Mouse (Mus musculus): ENCODE data around the gene Chst11. TPM values are rescaled to one million over a fixed set of nuclear protein-coding genes. Genes with fewer than 3 reads are reported as not detected.
A peak's percentile ranks its signal among the peaks of the same experiment; 100 is the strongest.

Gene Chst11
- polyA plus RNA-seq, 1 experiment from 2014 or later, result 1.5 TPM

GRCm38 (mm10) chr10:83019497-83020270, 34.4 kb downstream of the Chst11 start:
- Histone ChIP-seq H3K4me3 (no peak overlapping the region), H3K4me1 (peaks cover 27% of the 10 kb centered on the region), H3K27ac (0 out of 2 replicates have a peak overlapping the region, but pooled peaks have one; percentile 17), H3K27me3 (ENCODE audit: low read depth, poor library complexity, severe bottlenecking) (peaks cover 4% of the 10 kb centered on the region; the same call in 1 of the 2 replicates), H3K36me3 (no peaks in the 10 kb centered on the region), H3K9me3 (replicated peaks) (no peaks in the 10 kb centered on the region)
- 57% methylated on average over 19 of the region's 19 CpGs for WGBS
- no peak for DNase-seq (ENCODE audit: low spot score)

GRCm38 (mm10) chr10:83022616-83023015, 37.3 kb downstream of the Chst11 start:
- Histone ChIP-seq H3K27me3 (ENCODE audit: low read depth, poor library complexity, severe bottlenecking) (peaks cover 4% of the 10 kb centered on the region; the same call in 1 of the 2 replicates), H3K36me3 (no peaks in the 10 kb centered on the region), H3K4me3 (no peak overlapping the region), H3K27ac (no peak overlapping the region), H3K4me1 (peaks cover 28% of the 10 kb centered on the region), H3K9me3 (replicated peaks) (no peaks in the 10 kb centered on the region)
- no peak for DNase-seq (ENCODE audit: low spot score)
- WGBS, result 94% methylated on average over 1 of the region's 1 CpGs

- no peak for DNase-seq (ENCODE audit: low spot score)
- no peaks in the 10 kb centered on the region for H3K9me3 ChIP-seq (replicated peaks)
- no peaks in the 10 kb centered on the region for H3K27me3 ChIP-seq (ENCODE audit: low read depth, poor library complexity, severe bottlenecking)
- no peaks in the 10 kb centered on the region for H3K36me3 ChIP-seq
- no peak overlapping the region for H3K4me3 ChIP-seq
- H3K4me1 ChIP-seq, result peaks cover 20% of the 10 kb centered on the region
- 93% methylated on average over 5 of the region's 5 CpGs for WGBS
- no peak overlapping the region for H3K27ac ChIP-seq
Measured at GRCm38 (mm10) chr10:83026174-83026573, 40.9 kb downstream of the Chst11 start.

GRCm38 (mm10) chr10:83027673-83028072, 42.4 kb downstream of the Chst11 start:
- Histone ChIP-seq H3K4me1 (peaks cover 14% of the 10 kb centered on the region), H3K36me3 (no peaks in the 10 kb centered on the region)

GRCm38 (mm10) chr10:83030103-83030661, 44.9 kb downstream of the Chst11 start:
- peaks cover 22% of the 10 kb centered on the region for H3K4me1 ChIP-seq
- no peak overlapping the region for H3K27ac ChIP-seq
- H3K36me3 ChIP-seq, result no peaks in the 10 kb centered on the region
- DNase-seq (ENCODE audit: low spot score), result no peak
- H3K4me3 ChIP-seq, result no peak overlapping the region
- H3K9me3 ChIP-seq (replicated peaks), result no peaks in the 10 kb centered on the region
- 67% methylated on average over 5 of the region's 5 CpGs for WGBS
- H3K27me3 ChIP-seq (ENCODE audit: low read depth, poor library complexity, severe bottlenecking), result no peaks in the 10 kb centered on the region

More at GRCm38 (mm10) chr10:83027673-83028072, 42.4 kb downstream of the Chst11 start:
- Histone ChIP-seq H3K27me3 (ENCODE audit: low read depth, poor library complexity, severe bottlenecking) (no peaks in the 10 kb centered on the region), H3K9me3 (replicated peaks) (no peaks in the 10 kb centered on the region), H3K27ac (no peak overlapping the region), H3K4me3 (no peak overlapping the region)
- WGBS, result 92% methylated on average over 6 of the region's 6 CpGs
- no peak for DNase-seq (ENCODE audit: low spot score)

GRCm38 (mm10) chr10:83030928-83031327, 45.6 kb downstream of the Chst11 start:
- Histone ChIP-seq H3K36me3 (no peaks in the 10 kb centered on the region), H3K4me3 (no peak overlapping the region), H3K4me1 (peaks cover 22% of the 10 kb centered on the region), H3K9me3 (replicated peaks) (no peaks in the 10 kb centered on the region), H3K27me3 (ENCODE audit: low read depth, poor library complexity, severe bottlenecking) (no peaks in the 10 kb centered on the region), H3K27ac (no peak overlapping the region)
- DNase-seq (ENCODE audit: low spot score), result no peak
- 57% methylated on average over 6 of the region's 6 CpGs for WGBS

- WGBS, result 88% methylated on average over 4 of the region's 4 CpGs
- H3K9me3 ChIP-seq (replicated peaks), result no peaks in the 10 kb centered on the region
- no peaks in the 10 kb centered on the region for H3K36me3 ChIP-seq
- no peak overlapping the region for H3K4me3 ChIP-seq
- no peaks in the 10 kb centered on the region for H3K27me3 ChIP-seq (ENCODE audit: low read depth, poor library complexity, severe bottlenecking)
- no peak overlapping the region for H3K27ac ChIP-seq
- no peak for DNase-seq (ENCODE audit: low spot score)
- peaks cover 26% of the 10 kb centered on the region for H3K4me1 ChIP-seq
Measured at GRCm38 (mm10) chr10:83031561-83031960, 46.3 kb downstream of the Chst11 start.

GRCm38 (mm10) chr10:83032559-83032958, 47.3 kb downstream of the Chst11 start:
- peaks cover 3% of the 10 kb centered on the region; the same call in 1 of the 2 replicates for H3K27me3 ChIP-seq (ENCODE audit: low read depth, poor library complexity, severe bottlenecking)
- 68% methylated on average over 10 of the region's 10 CpGs for WGBS
- no peaks in the 10 kb centered on the region for H3K36me3 ChIP-seq
- no peak overlapping the region for H3K27ac ChIP-seq
- H3K4me3 ChIP-seq, result no peak overlapping the region
- H3K4me1 ChIP-seq, result peaks cover 28% of the 10 kb centered on the region
- no peak for DNase-seq (ENCODE audit: low spot score)
- H3K9me3 ChIP-seq (replicated peaks), result no peaks in the 10 kb centered on the region

- no peak for DNase-seq (ENCODE audit: low spot score)
- 88% methylated on average over 20 of the region's 20 CpGs for WGBS
- Histone ChIP-seq H3K4me1 (peaks cover 27% of the 10 kb centered on the region), H3K27me3 (ENCODE audit: low read depth, poor library complexity, severe bottlenecking) (peaks cover 22% of the 10 kb centered on the region; the same call in 1 of the 2 replicates), H3K36me3 (no peaks in the 10 kb centered on the region), H3K9me3 (replicated peaks) (no peaks in the 10 kb centered on the region), H3K4me3 (no peak overlapping the region), H3K27ac (no peak overlapping the region)
Measured at GRCm38 (mm10) chr10:83036340-83037045, 51.2 kb downstream of the Chst11 start.

GRCm38 (mm10) chr10:83038166-83038565, 52.9 kb downstream of the Chst11 start:
- 83% methylated on average over 9 of the region's 9 CpGs for WGBS
- no peaks in the 10 kb centered on the region for H3K9me3 ChIP-seq (replicated peaks)
- no peaks in the 10 kb centered on the region for H3K36me3 ChIP-seq
- no peak overlapping the region for H3K27ac ChIP-seq
- peaks cover 33% of the 10 kb centered on the region for H3K4me1 ChIP-seq
- no peak for DNase-seq (ENCODE audit: low spot score)
- peaks cover 22% of the 10 kb centered on the region; the same call in 1 of the 2 replicates for H3K27me3 ChIP-seq (ENCODE audit: low read depth, poor library complexity, severe bottlenecking)
- no peak overlapping the region for H3K4me3 ChIP-seq

GRCm38 (mm10) chr10:83039414-83039813, 54.1 kb downstream of the Chst11 start:
- WGBS, result 87% methylated on average over 10 of the region's 10 CpGs
- H3K9me3 ChIP-seq (replicated peaks), result no peaks in the 10 kb centered on the region
- H3K27ac ChIP-seq, result no peak overlapping the region
- H3K4me1 ChIP-seq, result peaks cover 37% of the 10 kb centered on the region
- peaks cover 22% of the 10 kb centered on the region; the same call in 1 of the 2 replicates for H3K27me3 ChIP-seq (ENCODE audit: low read depth, poor library complexity, severe bottlenecking)
- no peak overlapping the region for H3K4me3 ChIP-seq
- DNase-seq (ENCODE audit: low spot score), result no peak
- no peaks in the 10 kb centered on the region for H3K36me3 ChIP-seq

GRCm38 (mm10) chr10:83041875-83042274, 56.6 kb downstream of the Chst11 start:
- 69% methylated on average over 9 of the region's 9 CpGs for WGBS

More at GRCm38 (mm10) chr10:83041875-83042274, 56.6 kb downstream of the Chst11 start:
- Histone ChIP-seq H3K4me3 (no peak overlapping the region), H3K9me3 (replicated peaks) (no peaks in the 10 kb centered on the region), H3K27ac (no peak overlapping the region), H3K4me1 (peaks cover 43% of the 10 kb centered on the region), H3K27me3 (ENCODE audit: low read depth, poor library complexity, severe bottlenecking) (peaks cover 22% of the 10 kb centered on the region; the same call in 1 of the 2 replicates), H3K36me3 (no peaks in the 10 kb centered on the region)
- DNase-seq (ENCODE audit: low spot score), result no peak

Measured in limb, embryonic 10.5 days (tissue).